Mouse (Mus musculus) liver, embryonic 14.5 days (tissue): ENCODE results near the gene Tbc1d4. TPM values are rescaled to one million over a fixed set of nuclear protein-coding genes. Genes with fewer than 3 reads are reported as not detected.

Experiments used
- ATAC-seq: fragments of 200-750 bp; cut with Nextera tagmentation; 2 replicates; pipeline ENCODE4 v1.8.0; 2017; ENCODE audit warnings: moderate number of reproducible peaks, mild to moderate bottlenecking, moderate library complexity; ENCODE audit not compliant: insufficient read depth
- DNase-seq, 3 experiments: peaks; one replicate each; pipeline ENCODE4 v3.0.0-alpha.2; 2012 to 2013; ENCODE audit warnings: low read depth in 3 of 3, low spot score in 3 of 3
- H3K27ac ChIP-seq: fragments of 300-500 bp; sonication (generic); 2 replicates; pipeline ENCODE4 v1.5.1; 2014; ENCODE audit warnings: moderate library complexity, mild to moderate bottlenecking, control low read depth, inconsistent platforms
- H3K27me3 ChIP-seq: fragments of 300-500 bp; sonication (generic); 2 replicates; pipeline ENCODE4 v1.6.1; 2014; ENCODE audit warnings: mild to moderate bottlenecking, low read length, moderate library complexity; ENCODE audit not compliant: control insufficient read depth, insufficient read depth
- H3K36me3 ChIP-seq: fragments of 300-500 bp; sonication (generic); replicated peaks from 2 replicates; pipeline ENCODE4 v1.6.1; 2014; ENCODE audit warnings: low read depth; ENCODE audit not compliant: control insufficient read depth, insufficient read depth
- H3K4me1 ChIP-seq, 2 experiments: fragments of 200-500 bp in 1 of 2; fragments of 300-500 bp in 1 of 2; sonication (generic) in 1 of 2; replicated peaks; 2 replicates each; pipeline ENCODE4 v1.6.1; 2012 to 2014; ENCODE audit warnings: antibody characterized with exemption in 1 of 2, inconsistent platforms in 1 of 2, low read length in 1 of 2; ENCODE audit not compliant: control insufficient read depth in 2 of 2, insufficient read depth in 2 of 2
- H3K4me2 ChIP-seq: fragments of 300-500 bp; sonication (generic); 2 replicates; pipeline ENCODE4 v1.6.1; 2014; ENCODE audit warnings: low read depth, mild to moderate bottlenecking, control low read depth, moderate library complexity
- H3K4me3 ChIP-seq, 2 experiments: fragments of 200-500 bp in 1 of 2; fragments of 300-500 bp in 1 of 2; sonication (generic) in 1 of 2; 2 replicates each; pipeline ENCODE4 v1.5.1; 2012 to 2014; ENCODE audit warnings: low read depth in 2 of 2, low read length in 2 of 2, mild to moderate bottlenecking in 2 of 2, control low read depth in 1 of 2, inconsistent platforms in 1 of 2, moderate library complexity in 1 of 2; ENCODE audit not compliant: insufficient read depth in 1 of 2
- H3K9ac ChIP-seq: fragments of 300-500 bp; sonication (generic); replicated peaks from 2 replicates; pipeline ENCODE4 v1.6.1; 2014; ENCODE audit warnings: mild to moderate bottlenecking, control low read depth, moderate library complexity
- H3K9me3 ChIP-seq: fragments of 300-500 bp; sonication (generic); 2 replicates; pipeline ENCODE4 v1.6.1; 2016; ENCODE audit warnings: low read length, mixed read lengths; ENCODE audit not compliant: control insufficient read depth
- CTCF ChIP-seq: IDR thresholded peaks from 2 replicates; pipeline ENCODE4 v1.5.1; 2016; ENCODE audit warnings: antibody characterized with exemption, low read depth, control low read depth
- EP300 ChIP-seq: IDR thresholded peaks from 2 replicates; pipeline ENCODE4 v1.6.1; 2016; ENCODE audit warnings: antibody characterized with exemption, low read depth
- WGBS: fragments of 180-500 bp; shearing (Covaris S2); extraction: QIAGEN DNeasy Blood & Tissue Kit; methylation state at CpG from one replicate; pipeline ENCODE4 v1.1.7; 2014; ENCODE audit not compliant: insufficient replicate concordance; 5-methylcytosine and 5-hydroxymethylcytosine counted together
- polyA plus RNA-seq, 2 experiments: library from polyadenylated mRNA; depleted of rRNA in 1 of 2; stranded (reverse) in 1 of 2; unstranded in 1 of 2; fragments of >200 nt; fragmentation: Nextera tagmentation in 1 of 2; extraction: Ambion mirVana in 1 of 2; gene quantifications; 2 replicates each; pipeline versions ENCODE4 v1.2.1 to v1.2.3; 2012 to 2014

Gene Tbc1d4
- polyA plus RNA-seq, 2 experiments: 0.85 to 1.3 TPM

DNA sequence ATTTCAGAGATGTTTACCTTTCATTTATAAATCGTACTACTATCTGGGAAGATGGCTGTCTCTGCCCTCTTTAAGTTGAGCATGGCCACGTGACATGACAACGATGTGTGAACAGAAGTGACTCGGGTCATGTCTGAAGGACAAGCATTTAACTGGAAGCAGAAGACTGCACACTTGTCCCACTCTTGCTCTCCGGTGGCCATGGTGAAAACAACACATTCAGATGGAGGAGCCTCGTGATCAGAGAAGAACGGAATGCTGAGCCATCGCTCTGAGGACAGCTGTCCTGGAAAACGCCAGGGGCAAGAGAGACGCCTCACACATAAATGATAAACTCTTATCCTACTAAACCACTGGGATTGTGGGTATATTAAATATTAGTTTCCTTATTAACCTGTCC lies 1.7 kb upstream of the Tbc1d4 start:
- no peak overlapping the region for H3K9ac ChIP-seq
- no peaks in the 10 kb centered on the region for H3K36me3 ChIP-seq
- DNase-seq: no peak
- 67% methylated on average over 10 of the region's 10 CpGs for WGBS
- no peak for ATAC-seq
- no peak overlapping the region for H3K4me3 ChIP-seq
- no peaks in the 10 kb centered on the region for H3K9me3 ChIP-seq
- peaks cover 15% of the 10 kb centered on the region for H3K27me3 ChIP-seq
- H3K4me1 ChIP-seq: no peaks in the 10 kb centered on the region
- no peak for TF ChIP-seq EP300
- no peak for TF ChIP-seq CTCF
- H3K4me2 ChIP-seq: no peak overlapping the region
- H3K27ac ChIP-seq: no peak overlapping the region

DNA sequence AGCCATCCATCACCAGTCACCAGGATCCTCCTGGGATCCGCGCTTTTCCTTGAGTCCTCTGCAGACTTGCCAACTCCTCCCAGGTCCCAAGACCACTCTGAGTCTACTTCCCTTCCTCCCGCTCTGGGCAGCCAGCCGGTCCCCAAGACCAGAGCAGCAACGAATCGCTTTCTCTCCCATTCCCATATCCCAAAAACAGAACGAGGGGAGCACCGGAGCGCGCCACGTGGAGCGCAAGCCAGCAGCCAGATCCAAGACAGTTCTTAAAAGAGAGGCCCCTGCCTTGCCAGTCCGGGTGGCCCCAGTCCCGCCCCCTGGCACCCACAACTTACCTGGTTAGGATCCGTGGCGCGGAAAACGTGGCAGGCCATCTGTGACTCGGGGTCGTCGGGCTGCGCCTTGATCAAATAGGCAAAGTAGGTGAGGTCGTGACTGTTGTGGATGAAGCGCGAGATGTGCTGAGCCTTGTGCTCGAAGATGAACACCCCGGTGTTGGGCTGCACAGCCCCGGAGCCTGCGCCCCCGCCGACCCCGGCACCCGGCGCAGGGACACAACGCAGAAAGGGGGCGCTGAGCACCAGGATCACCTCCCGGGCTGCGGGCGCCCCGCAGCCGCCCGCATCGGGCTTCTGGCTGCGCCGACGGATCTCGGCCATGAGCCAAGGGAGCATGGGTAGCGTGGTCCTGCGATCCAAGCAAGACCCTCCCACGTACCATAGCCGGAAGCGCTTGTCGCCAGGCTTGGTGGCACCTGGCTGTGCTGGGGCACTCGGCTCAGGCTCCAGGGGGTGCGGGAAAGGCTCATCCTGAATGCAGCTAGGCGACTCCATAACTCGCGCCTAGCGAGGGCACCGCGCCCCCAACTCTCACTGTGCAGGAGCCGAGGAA lies 1.1 kb downstream of the Tbc1d4 start:
- Histone ChIP-seq H3K27me3 (peaks cover 15% of the 10 kb centered on the region), H3K36me3 (no peaks in the 10 kb centered on the region), H3K4me3 (peak overlapping the region; percentile 53 to 55), H3K9me3 (no peaks in the 10 kb centered on the region), H3K4me2 (peak overlapping the region; percentile 67), H3K9ac (no peak overlapping the region), H3K4me1 (no peaks in the 10 kb centered on the region), H3K27ac (no peak overlapping the region)
- under 1% methylated on average over 62 of the region's 62 CpGs for WGBS
- no peak for TF ChIP-seq EP300
- DNase-seq (no peak), ATAC-seq (no peak)

DNA sequence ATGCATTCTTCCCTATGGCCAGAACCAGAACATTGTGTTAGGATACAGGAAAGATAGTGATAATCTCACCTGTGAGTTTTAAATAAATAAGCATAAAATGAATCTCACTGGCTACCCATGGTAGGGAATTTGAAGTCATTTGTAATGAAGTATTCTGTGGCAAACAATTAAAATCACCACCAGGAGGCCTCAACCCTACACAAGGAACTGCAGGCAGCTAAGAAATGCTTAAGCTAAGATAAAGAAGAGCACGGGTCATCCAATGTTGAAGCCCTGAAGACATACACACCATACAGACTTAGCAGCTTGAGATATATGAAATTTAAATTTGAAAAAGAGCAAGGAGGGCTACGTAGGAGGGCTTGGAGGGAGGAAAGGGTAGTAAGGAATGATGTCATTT lies 3.1 kb downstream of the Tbc1d4 start:
- Histone ChIP-seq H3K4me3 (no peak overlapping the region), H3K9ac (no peak overlapping the region), H3K4me1 (no peaks in the 10 kb centered on the region), H3K4me2 (no peak overlapping the region), H3K27ac (no peak overlapping the region), H3K9me3 (no peaks in the 10 kb centered on the region), H3K27me3 (peaks cover 15% of the 10 kb centered on the region), H3K36me3 (no peaks in the 10 kb centered on the region)
- 38% methylated on average over 2 of the region's 2 CpGs for WGBS
- no peak for ATAC-seq
- TF ChIP-seq CTCF (peak; percentile 13; the same call in 1 of the 2 replicates), EP300 (no peak)
- DNase-seq: no peak

DNA sequence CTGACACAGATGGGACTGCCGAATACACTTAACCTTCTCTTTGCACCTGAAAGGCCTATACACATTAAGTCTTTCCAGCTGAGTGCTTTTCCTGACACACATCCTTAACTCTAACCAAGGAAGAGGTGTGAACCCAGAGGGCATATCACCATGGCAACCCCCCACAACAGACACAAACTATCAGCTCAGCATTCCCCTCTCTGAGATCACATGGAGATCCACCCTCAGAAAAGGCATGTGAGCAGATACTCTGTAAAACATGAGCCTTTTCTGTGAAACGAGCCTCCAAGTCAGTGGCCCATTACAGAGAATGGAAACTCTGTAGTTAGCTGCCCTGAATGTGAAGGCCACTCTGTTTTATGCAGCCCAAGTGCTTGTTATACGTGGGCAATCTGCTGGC lies 6.1 kb downstream of the Tbc1d4 start:
- Histone ChIP-seq H3K9ac (no peak overlapping the region), H3K4me2 (no peak overlapping the region), H3K4me3 (no peak overlapping the region), H3K9me3 (no peaks in the 10 kb centered on the region), H3K27ac (no peak overlapping the region), H3K27me3 (peaks cover 7% of the 10 kb centered on the region), H3K4me1 (no peaks in the 10 kb centered on the region), H3K36me3 (no peaks in the 10 kb centered on the region)
- DNase-seq (no peak), ATAC-seq (no peak)
- TF ChIP-seq EP300: no peak
- TF ChIP-seq CTCF: no peak
- WGBS: 65% methylated on average over 3 of the region's 3 CpGs

DNA sequence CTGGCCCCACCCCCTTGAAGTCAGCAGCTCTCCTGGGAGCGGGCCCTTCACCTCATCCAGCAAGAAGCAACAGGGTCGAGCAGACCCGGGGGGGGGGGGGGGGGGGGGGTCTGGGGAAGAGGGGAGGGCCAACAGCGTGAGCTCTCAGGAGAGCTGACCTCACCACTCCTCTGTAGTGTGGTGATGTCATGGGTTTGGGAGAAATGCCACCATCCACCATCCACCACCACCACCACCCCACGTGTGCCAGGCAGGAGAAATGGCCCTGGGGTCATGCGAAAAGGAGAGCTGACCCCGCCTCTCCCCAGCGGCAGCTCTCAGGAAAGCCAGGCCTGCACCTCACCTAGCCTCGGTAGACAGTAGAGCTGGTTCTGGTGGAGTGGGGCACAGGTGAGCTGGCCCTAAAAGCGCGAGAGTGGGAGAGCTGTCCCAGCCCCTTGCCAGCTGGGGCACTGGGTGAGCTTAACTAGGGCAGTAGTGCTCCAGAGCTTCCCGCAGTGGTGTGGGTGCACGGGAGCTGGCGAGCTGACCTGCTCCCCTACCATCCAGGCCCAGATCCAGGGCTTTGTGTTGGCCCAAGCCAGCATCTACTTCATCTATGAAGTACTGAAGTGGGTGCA lies 11.8 kb downstream of the Tbc1d4 start:
- Histone ChIP-seq H3K9ac (no peak overlapping the region), H3K27me3 (no peaks in the 10 kb centered on the region), H3K36me3 (no peaks in the 10 kb centered on the region), H3K27ac (no peak overlapping the region), H3K4me2 (no peak overlapping the region), H3K4me1 (no peaks in the 10 kb centered on the region), H3K4me3 (no peak overlapping the region), H3K9me3 (no peaks in the 10 kb centered on the region)
- ATAC-seq (0 out of 2 replicates have a peak, but pooled peaks have one; percentile 15), DNase-seq (no peak)
- WGBS: 82% methylated on average over 12 of the region's 14 CpGs
- TF ChIP-seq EP300 (no peak), CTCF (no peak)
